19 mouse cellular contexts compared by ENCODE assay signal in genomic region chr1:166812072-166812461, GRCm38 (mm10).
DNase-seq lines count a peak whose midpoint lies in the region; ATAC-seq and TF ChIP-seq lines count a peak whose summit lies in the region.
"Had no signal": no experiment of that assay in that cellular context is flagged by ENCODE, and none has a peak within 500 bp of the region (broad histone marks: within the 10 kb centered on the region; RNA-seq: fewer than 3 reads in every experiment).

No protein-coding gene starts in this region.

- peaks cover 42% of the 10 kb centered on the region for H3K4me1 ChIP-seq in liver, embryonic 12.5 days
- H3K4me1 ChIP-seq in megakaryocyte, embryonic 14.5 days = peaks cover 88% of the 10 kb centered on the region
- H3K4me1 ChIP-seq: forebrain, embryonic 15.5 days; hindbrain, embryonic 10.5 days; neural tube, embryonic 12.5 days had no signal

- H3K27ac ChIP-seq in liver, embryonic 12.5 days = peak overlapping the region; percentile 88
- H3K27ac ChIP-seq in layer of hippocampus, adult 2 months = no peak overlapping the region
- H3K27ac ChIP-seq: forebrain, embryonic 15.5 days; heart, adult 2 months; hindbrain, embryonic 10.5 days; neural tube, embryonic 12.5 days had no signal

- peak overlapping the region; percentile 60 for H3K4me2 ChIP-seq in liver, embryonic 12.5 days
- H3K4me2 ChIP-seq: forebrain, embryonic 15.5 days; midbrain, embryonic 11.5 days; neural tube, embryonic 12.5 days had no signal

- H3ac ChIP-seq in C2C12 (ENCODE audit: control insufficient read depth, insufficient read length, low read depth) = no peak overlapping the region

- no peak overlapping the region for H3K9ac ChIP-seq in liver, embryonic 12.5 days
- H3K9ac ChIP-seq: forebrain, embryonic 15.5 days; neural tube, embryonic 12.5 days had no signal

- H3K79me3 ChIP-seq in C2C12 (ENCODE audit: low read depth) = no peaks in the 10 kb centered on the region

- peak; percentile 86 for ATAC-seq in liver, embryonic 12.5 days
- ATAC-seq: forebrain, embryonic 15.5 days; lung, postnatal 0 days had no signal

- no peak for TF ChIP-seq CTCF in C2C12 (IDR thresholded peaks at IDR 0.05; ENCODE audit: control insufficient read depth, insufficient read depth, insufficient read length)
- TF ChIP-seq CTCF in layer of hippocampus, adult 2 months (conservative IDR thresholded peaks at IDR 0.05) = no peak

- no peaks in the 10 kb centered on the region for H3K79me2 ChIP-seq in C2C12 (ENCODE audit: control insufficient read depth, insufficient read depth)

- peak; percentile 55 for DNase-seq in c-Kit-positive CD71-positive TER-119-positive erythroid progenitor cells, embryonic 14.5 days (ENCODE audit: low spot score)
- no peak for DNase-seq in layer of hippocampus, adult 2 months (ENCODE audit: low spot score in 2 of 2)
- DNase-seq in kidney, postnatal 25 days = no peak
- DNase-seq in cerebellum, postnatal 14 days = no peak
- DNase-seq: cerebellum, adult 8-10 months; heart, adult 2 months; kidney, adult 8-10 months; kidney, postnatal 4 days; right cerebral cortex, postnatal 14 days; thymus, postnatal 25 days had no signal

- H3K36me3 ChIP-seq in C2C12 (ENCODE audit: control insufficient read depth, insufficient read depth) = no peaks in the 10 kb centered on the region
- no peaks in the 10 kb centered on the region for H3K36me3 ChIP-seq in liver, embryonic 12.5 days
- H3K36me3 ChIP-seq in megakaryocyte, embryonic 14.5 days (replicated peaks; ENCODE audit: low read length) = no peaks in the 10 kb centered on the region
- H3K36me3 ChIP-seq: forebrain, embryonic 15.5 days; G1E; hindbrain, embryonic 10.5 days; neural tube, embryonic 12.5 days had no signal

- 41% methylated on average over 7 of the region's 7 CpGs for WGBS in liver, embryonic 12.5 days (ENCODE audit: insufficient replicate concordance)

- H3K9me3 ChIP-seq in liver, embryonic 12.5 days (replicated peaks) = no peaks in the 10 kb centered on the region
- H3K9me3 ChIP-seq in megakaryocyte, embryonic 14.5 days = no peaks in the 10 kb centered on the region
- H3K9me3 ChIP-seq: forebrain, embryonic 15.5 days; hindbrain, embryonic 10.5 days; neural tube, embryonic 12.5 days had no signal

- no peak overlapping the region for H3K4me3 ChIP-seq in C2C12 (ENCODE audit: insufficient read depth, poor library complexity, severe bottlenecking)
- no peak overlapping the region for H3K4me3 ChIP-seq in liver, embryonic 12.5 days
- H3K4me3 ChIP-seq in megakaryocyte, embryonic 14.5 days (replicated peaks) = peak overlapping the region; percentile 55
- H3K4me3 ChIP-seq in layer of hippocampus, adult 2 months = no peak overlapping the region
- H3K4me3 ChIP-seq: forebrain, embryonic 15.5 days; heart, adult 2 months; hindbrain, embryonic 10.5 days; neural tube, embryonic 12.5 days had no signal

- H3K27me3 ChIP-seq in C2C12 (ENCODE audit: control insufficient read depth, insufficient read depth, insufficient read length) = no peaks in the 10 kb centered on the region
- no peaks in the 10 kb centered on the region for H3K27me3 ChIP-seq in liver, embryonic 12.5 days (replicated peaks)
- no peaks in the 10 kb centered on the region for H3K27me3 ChIP-seq in megakaryocyte, embryonic 14.5 days (replicated peaks)
- H3K27me3 ChIP-seq: forebrain, embryonic 15.5 days; neural tube, embryonic 12.5 days had no signal

TF ChIP-seq in C2C12, 6 proteins besides CTCF, POLR2A, EP300 and RAD21:
- TF ChIP-seq FOSL1 (IDR thresholded peaks at IDR 0.05; ENCODE audit: insufficient read depth, low read length, poor library complexity, severe bottlenecking) (no peak), CEBPB (IDR thresholded peaks at IDR 0.05; ENCODE audit: low read depth) (peak; percentile 18)
